Mouse (Mus musculus): ENCODE measurements around the gene Ppp1r12c. TPM values are rescaled to one million over a fixed set of nuclear protein-coding genes. Genes with fewer than 3 reads are reported as not detected.

Ppp1r12c gene
- polyA plus RNA-seq (2012; rRNA removed): 115 and 125 TPM in 2 replicates

DNA sequence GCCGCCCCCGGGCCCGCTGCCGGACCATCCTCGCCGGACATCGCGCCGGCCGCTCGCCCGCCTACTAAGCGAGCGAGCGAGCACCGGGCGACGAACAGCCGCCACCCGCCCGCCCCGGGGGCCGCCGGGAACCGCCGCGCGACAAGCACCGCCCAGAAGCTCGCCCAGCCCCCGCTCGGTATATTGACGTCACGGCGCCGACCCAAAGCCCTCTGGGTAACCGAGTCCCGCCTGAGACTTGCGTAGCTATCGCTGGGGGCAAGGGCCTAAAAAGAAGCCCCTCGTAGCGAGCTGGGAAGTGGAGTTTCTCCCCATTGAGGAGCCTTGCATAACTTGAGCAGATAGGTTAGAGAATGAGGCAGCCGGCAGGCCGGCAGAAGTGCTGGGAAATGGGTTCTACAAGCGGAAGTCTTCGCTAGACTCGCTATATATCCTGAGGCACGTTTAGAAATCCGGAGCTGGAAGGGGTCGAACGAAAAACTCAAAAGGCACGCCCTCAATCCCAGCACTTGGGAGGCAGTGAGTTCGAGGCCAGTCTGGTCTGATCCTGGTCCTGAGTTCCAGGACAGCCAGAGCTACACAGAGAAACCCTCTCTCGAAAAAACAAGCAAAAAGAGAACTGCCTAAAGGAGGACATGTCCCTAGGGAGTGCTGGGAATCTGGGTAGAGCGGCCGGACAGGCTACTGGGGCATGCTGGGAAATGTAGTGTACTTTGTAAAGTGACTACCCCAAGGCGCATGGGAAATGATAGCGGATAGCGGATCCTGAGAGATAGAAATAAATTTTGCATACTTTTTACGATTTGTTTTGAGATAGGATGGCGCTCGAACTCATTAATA is at the start of gene Ppp1r12c:
TSS of gene Ppp1r12c (minus strand) at position 123 of the 840 bp plus-strand sequence.

DNA sequence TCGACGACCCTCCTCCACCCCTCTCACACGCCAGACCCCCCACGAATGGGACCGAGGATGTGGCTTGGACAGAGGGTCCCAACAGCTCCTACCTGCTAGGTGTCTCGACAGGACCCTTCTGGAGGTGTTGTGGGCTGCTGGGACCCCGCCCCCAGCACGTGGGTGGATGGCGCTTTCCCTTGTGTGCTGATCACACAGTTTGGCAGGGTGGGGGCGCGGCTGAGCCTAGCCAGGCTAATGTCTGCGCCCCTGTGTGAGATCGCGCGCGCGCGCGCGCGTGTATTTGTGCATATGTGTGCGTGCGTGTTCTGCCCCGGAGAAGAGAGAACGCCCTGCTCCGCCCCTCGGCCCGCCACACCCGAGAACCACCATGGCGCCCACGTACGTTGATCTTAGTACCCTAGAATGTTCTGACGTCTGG is 45.8 kb upstream of the Ppp1r12c start, which contains the start of gene Syt5:
TSS of gene Syt5 (minus strand) at position 321 of the 421 bp plus-strand sequence.

DNA sequence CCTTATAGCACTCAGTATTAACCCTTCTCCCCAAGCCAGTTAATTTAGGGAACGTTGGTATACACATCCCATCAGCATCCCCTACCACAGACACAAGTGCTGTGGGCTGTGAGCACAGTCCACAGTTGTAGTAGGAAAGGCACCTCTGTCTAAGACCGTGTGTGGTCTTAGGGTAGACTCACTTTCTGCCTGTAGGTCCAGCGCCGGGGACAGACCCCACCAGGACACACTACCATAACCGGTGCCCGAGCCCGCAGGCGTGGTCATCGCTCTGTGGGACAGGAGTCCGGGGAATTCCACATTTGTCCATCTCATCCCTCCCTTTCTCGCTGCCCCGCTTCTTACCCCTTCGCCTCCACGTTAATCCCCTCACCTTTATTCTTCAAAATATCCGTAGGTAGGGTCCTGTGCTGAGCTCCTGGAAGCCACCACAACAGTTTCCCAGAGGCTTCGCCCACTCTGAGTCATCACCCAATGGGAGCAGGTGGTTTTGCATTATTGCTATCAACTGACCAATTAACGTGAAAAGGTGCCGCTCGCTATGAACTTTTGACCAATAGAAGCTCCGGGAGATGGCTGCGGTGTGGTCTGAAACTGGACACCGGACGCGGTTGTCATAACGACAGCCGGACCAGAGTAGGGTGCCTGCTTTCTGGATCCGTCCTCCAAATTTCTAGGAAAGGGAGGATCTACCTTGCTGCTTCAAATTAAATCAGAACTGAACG is 30.7 kb upstream of the Ppp1r12c start, which contains the start of gene Dnaaf3:
TSS of gene Dnaaf3 (minus strand) at position 449 of the 725 bp plus-strand sequence.

GRCm38 (mm10) chr7:4524212-4524922 is 22.9 kb upstream of the Ppp1r12c start, which contains the start of gene Tnni3:
TSS of gene Tnni3 (minus strand) at chr7:4524229.

DNA sequence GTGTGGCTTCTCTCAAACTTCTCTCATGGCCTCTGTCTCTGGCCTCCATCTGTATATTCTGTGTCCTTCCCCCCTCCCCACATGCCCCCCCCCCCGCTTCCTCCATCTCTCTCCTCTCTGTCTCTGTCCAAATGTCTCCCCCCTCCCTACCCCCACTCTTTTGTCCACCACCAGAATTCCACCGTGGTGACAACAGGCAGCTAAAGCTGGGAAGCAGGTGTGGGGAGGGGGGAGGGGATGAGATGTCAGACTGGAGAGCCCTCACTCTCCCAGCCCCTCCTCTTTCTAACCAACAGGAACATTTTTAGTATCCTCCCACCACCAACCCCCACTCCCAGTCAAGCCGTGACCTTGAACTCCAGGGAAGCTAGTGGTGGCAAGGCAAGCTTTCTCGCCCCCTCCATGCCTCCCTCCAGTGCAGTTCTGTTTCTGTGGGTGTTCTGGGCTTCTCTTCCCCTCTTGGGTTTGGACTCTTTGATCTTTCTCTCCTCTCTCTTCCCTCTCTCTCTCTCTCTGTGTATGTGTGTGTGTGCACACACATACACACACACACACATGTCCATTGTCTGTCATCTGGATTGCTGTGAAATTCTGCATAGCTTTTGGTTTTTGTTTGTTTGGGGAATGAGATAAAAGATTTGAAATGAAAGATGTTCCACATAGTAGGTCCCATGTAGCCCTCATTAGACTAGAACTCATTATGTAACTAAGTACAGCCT is 15.0 kb upstream of the Ppp1r12c start, which contains the start of gene Tnnt1:
TSS of gene Tnnt1 (minus strand) at position 51 of the 719 bp plus-strand sequence.

GRCm38 (mm10) chr7:4460576-4461434 is 40.7 kb downstream of the Ppp1r12c start, which contains the start of gene Eps8l1:
TSS of gene Eps8l1 (plus strand) at chr7:4460674.

GRCm38 (mm10) chr7:4445216-4445791 is 56.2 kb downstream of the Ppp1r12c start, which contains the start of gene Rdh13:
TSS of gene Rdh13 (minus strand) at chr7:4445649.

Other genes starting within 250 kb of the Ppp1r12c start
- 0.09 and 0.12 TPM in 2 replicates for gene Ncr1, start 164.0 kb downstream of the Ppp1r12c start, polyA plus RNA-seq (2012; rRNA removed)
- 0.10 and 0.14 TPM in 2 replicates for gene Gp6, start 103.9 kb downstream of the Ppp1r12c start, polyA plus RNA-seq (2012; rRNA removed)
- gene Rdh13, start 56.0 kb downstream of the Ppp1r12c start, polyA plus RNA-seq (2012; rRNA removed): 19.8 and 32.5 TPM in 2 replicates
- 5.4 and 5.8 TPM in 2 replicates for gene Eps8l1, start 41.0 kb downstream of the Ppp1r12c start, polyA plus RNA-seq (2012; rRNA removed)
- 0.74 and 0.75 TPM in 2 replicates for gene Tnnt1, start 14.7 kb upstream of the Ppp1r12c start, polyA plus RNA-seq (2012; rRNA removed)
- 1.6 and 1.9 TPM in 2 replicates for gene Tnni3, start 22.5 kb upstream of the Ppp1r12c start, polyA plus RNA-seq (2012; rRNA removed)
- gene Dnaaf3, start 30.8 kb upstream of the Ppp1r12c start, polyA plus RNA-seq (2012; rRNA removed): 2.7 and 2.8 TPM in 2 replicates
- gene Syt5, start 45.9 kb upstream of the Ppp1r12c start, polyA plus RNA-seq (2012; rRNA removed): 11.2 and 12.5 TPM in 2 replicates
- 58.9 and 64.2 TPM in 2 replicates for gene Ptprh, start 102.4 kb upstream of the Ppp1r12c start, polyA plus RNA-seq (2012; rRNA removed)
- 11.1 and 15.0 TPM in 2 replicates for gene Tmem86b, start 129.7 kb upstream of the Ppp1r12c start, polyA plus RNA-seq (2012; rRNA removed)
- 135 and 140 TPM in 2 replicates for gene Ppp6r1, start 157.3 kb upstream of the Ppp1r12c start, polyA plus RNA-seq (2012; rRNA removed)
- 43.6 and 46.8 TPM in 2 replicates for gene Hspbp1, start 183.4 kb upstream of the Ppp1r12c start, polyA plus RNA-seq (2012; rRNA removed)
- gene Brsk1, start 188.9 kb upstream of the Ppp1r12c start, polyA plus RNA-seq (2012; rRNA removed): 5.2 and 6.4 TPM in 2 replicates
- 21.0 and 24.9 TPM in 2 replicates for gene Tmem150b, start 223.6 kb upstream of the Ppp1r12c start, polyA plus RNA-seq (2012; rRNA removed)
- 187 and 215 TPM in 2 replicates for gene Kmt5c, start 238.4 kb upstream of the Ppp1r12c start, polyA plus RNA-seq (2012; rRNA removed)